Mouse (Mus musculus): ENCODE measurements around the gene Arhgef12. TPM values are rescaled to one million over a fixed set of nuclear protein-coding genes. Genes with fewer than 3 reads are reported as not detected.

Arhgef12 gene
- polyA plus RNA-seq, 1 experiment, result 56.6 TPM

- H3K4me3 ChIP-seq (ENCODE audit: insufficient read depth, low read length), result no peak overlapping the region
- TF ChIP-seq CTCF (IDR thresholded peaks at IDR 0.05; ENCODE audit: borderline replicate concordance, insufficient read depth, low read length), result no peak
- TF ChIP-seq POLR2A (IDR thresholded peaks at IDR 0.05; ENCODE audit: low read depth, low read length), result no peak
- H3K4me1 ChIP-seq (ENCODE audit: control insufficient read depth, insufficient read depth, low read length), result no peaks in the 10 kb centered on the region; the same call in 1 of the 2 replicates
- H3K27ac ChIP-seq (ENCODE audit: insufficient read depth, low read length), result no peak overlapping the region
Measured at GRCm38 (mm10) chr9:43021515-43022251, 85.4 kb downstream of the Arhgef12 start.

- TF ChIP-seq POLR2A (IDR thresholded peaks at IDR 0.05; ENCODE audit: low read depth, low read length) (no peak), CTCF (IDR thresholded peaks at IDR 0.05; ENCODE audit: borderline replicate concordance, insufficient read depth, low read length) (no peak)
- H3K27ac ChIP-seq (ENCODE audit: insufficient read depth, low read length), result no peak overlapping the region
- H3K4me3 ChIP-seq (ENCODE audit: insufficient read depth, low read length), result no peak overlapping the region
- H3K4me1 ChIP-seq (ENCODE audit: control insufficient read depth, insufficient read depth, low read length), result peaks cover 3% of the 10 kb centered on the region
Measured at GRCm38 (mm10) chr9:43019656-43020055, 87.4 kb downstream of the Arhgef12 start.

GRCm38 (mm10) chr9:43015786-43016185 lies 91.3 kb downstream of the Arhgef12 start:
- no peak for TF ChIP-seq POLR2A (IDR thresholded peaks at IDR 0.05; ENCODE audit: low read depth, low read length)
- TF ChIP-seq CTCF (IDR thresholded peaks at IDR 0.05; ENCODE audit: borderline replicate concordance, insufficient read depth, low read length), result no peak
- H3K4me1 ChIP-seq (ENCODE audit: control insufficient read depth, insufficient read depth, low read length), result peaks cover 5% of the 10 kb centered on the region
- no peak overlapping the region for H3K4me3 ChIP-seq (ENCODE audit: insufficient read depth, low read length)
- peak overlapping the region; percentile 65 for H3K27ac ChIP-seq (ENCODE audit: insufficient read depth, low read length)

GRCm38 (mm10) chr9:43015366-43015765 lies 91.7 kb downstream of the Arhgef12 start:
- H3K27ac ChIP-seq (ENCODE audit: insufficient read depth, low read length), result peak overlapping the region; percentile 80
- no peak for TF ChIP-seq CTCF (IDR thresholded peaks at IDR 0.05; ENCODE audit: borderline replicate concordance, insufficient read depth, low read length)
- TF ChIP-seq POLR2A (IDR thresholded peaks at IDR 0.05; ENCODE audit: low read depth, low read length), result no peak
- H3K4me1 ChIP-seq (ENCODE audit: control insufficient read depth, insufficient read depth, low read length), result peaks cover 5% of the 10 kb centered on the region
- no peak overlapping the region for H3K4me3 ChIP-seq (ENCODE audit: insufficient read depth, low read length)

- H3K4me3 ChIP-seq (ENCODE audit: insufficient read depth, low read length), result no peak overlapping the region
Measured at GRCm38 (mm10) chr9:43014886-43015285, 92.2 kb downstream of the Arhgef12 start.

GRCm38 (mm10) chr9:43012541-43012940 lies 94.5 kb downstream of the Arhgef12 start:
- H3K4me3 ChIP-seq (ENCODE audit: insufficient read depth, low read length), result no peak overlapping the region
- H3K4me1 ChIP-seq (ENCODE audit: control insufficient read depth, insufficient read depth, low read length), result peaks cover 5% of the 10 kb centered on the region
- H3K27ac ChIP-seq (ENCODE audit: insufficient read depth, low read length), result no peak overlapping the region
- no peak for TF ChIP-seq CTCF (IDR thresholded peaks at IDR 0.05; ENCODE audit: borderline replicate concordance, insufficient read depth, low read length)
- TF ChIP-seq POLR2A (IDR thresholded peaks at IDR 0.05; ENCODE audit: low read depth, low read length), result no peak

More at GRCm38 (mm10) chr9:43014886-43015285, 92.2 kb downstream of the Arhgef12 start:
- Histone ChIP-seq H3K27ac (ENCODE audit: insufficient read depth, low read length) (peak overlapping the region; percentile 80), H3K4me1 (ENCODE audit: control insufficient read depth, insufficient read depth, low read length) (peaks cover 5% of the 10 kb centered on the region)
- TF ChIP-seq CTCF (IDR thresholded peaks at IDR 0.05; ENCODE audit: borderline replicate concordance, insufficient read depth, low read length) (no peak), POLR2A (IDR thresholded peaks at IDR 0.05; ENCODE audit: low read depth, low read length) (no peak)

GRCm38 (mm10) chr9:43011061-43011460 lies 96.0 kb downstream of the Arhgef12 start:
- peaks cover 5% of the 10 kb centered on the region for H3K4me1 ChIP-seq (ENCODE audit: control insufficient read depth, insufficient read depth, low read length)
- no peak overlapping the region for H3K27ac ChIP-seq (ENCODE audit: insufficient read depth, low read length)
- H3K4me3 ChIP-seq (ENCODE audit: insufficient read depth, low read length), result no peak overlapping the region
- TF ChIP-seq POLR2A (IDR thresholded peaks at IDR 0.05; ENCODE audit: low read depth, low read length) (no peak), CTCF (IDR thresholded peaks at IDR 0.05; ENCODE audit: borderline replicate concordance, insufficient read depth, low read length) (no peak)

GRCm38 (mm10) chr9:43003881-43004280 lies 103.2 kb downstream of the Arhgef12 start:
- H3K27ac ChIP-seq (ENCODE audit: insufficient read depth, low read length), result no peak overlapping the region
- no peaks in the 10 kb centered on the region; the same call in 1 of the 2 replicates for H3K4me1 ChIP-seq (ENCODE audit: control insufficient read depth, insufficient read depth, low read length)
- no peak overlapping the region for H3K4me3 ChIP-seq (ENCODE audit: insufficient read depth, low read length)
- TF ChIP-seq CTCF (IDR thresholded peaks at IDR 0.05; ENCODE audit: borderline replicate concordance, insufficient read depth, low read length), result no peak

- H3K4me3 ChIP-seq (ENCODE audit: insufficient read depth, low read length), result no peak overlapping the region
- no peaks in the 10 kb centered on the region; the same call in 1 of the 2 replicates for H3K4me1 ChIP-seq (ENCODE audit: control insufficient read depth, insufficient read depth, low read length)
- no peak overlapping the region for H3K27ac ChIP-seq (ENCODE audit: insufficient read depth, low read length)
- TF ChIP-seq CTCF (IDR thresholded peaks at IDR 0.05; ENCODE audit: borderline replicate concordance, insufficient read depth, low read length), result no peak
- no peak for TF ChIP-seq POLR2A (IDR thresholded peaks at IDR 0.05; ENCODE audit: low read depth, low read length)
Measured at GRCm38 (mm10) chr9:43003017-43003416, 104.0 kb downstream of the Arhgef12 start.

GRCm38 (mm10) chr9:43000595-43001250 lies 106.3 kb downstream of the Arhgef12 start:
- Histone ChIP-seq H3K4me3 (ENCODE audit: insufficient read depth, low read length) (no peak overlapping the region), H3K27ac (ENCODE audit: insufficient read depth, low read length) (no peak overlapping the region), H3K4me1 (ENCODE audit: control insufficient read depth, insufficient read depth, low read length) (no peaks in the 10 kb centered on the region; the same call in 1 of the 2 replicates)
- TF ChIP-seq CTCF (IDR thresholded peaks at IDR 0.05; ENCODE audit: borderline replicate concordance, insufficient read depth, low read length), result no peak
- no peak for TF ChIP-seq POLR2A (IDR thresholded peaks at IDR 0.05; ENCODE audit: low read depth, low read length)
